Mouse (Mus musculus) adrenal gland, postnatal 4 days (tissue): ENCODE measurements around the gene Iqgap1. TPM values are rescaled to one million over a fixed set of nuclear protein-coding genes. Genes with fewer than 3 reads are reported as not detected.
A peak's percentile ranks its signal among the peaks of the same experiment; 100 is the strongest.

ENCODE experiments used
- DNase-seq, 2 experiments: peaks; one replicate each; pipeline ENCODE4 v3.0.0; 2021 to 2022; ENCODE audit warnings: low spot score in 2 of 2, mixed read lengths in 2 of 2
- long read RNA-seq, 2 experiments: library from polyadenylated mRNA; stranded (forward); transcript quantifications; one replicate each; pipeline ENCODE4 v2.0.0; 2021
- total RNA-seq, 2 experiments: library from RNA; stranded (reverse); gene quantifications; 2 replicates each; pipeline ENCODE4 v1.2.3; 2021

Gene Iqgap1
- 100 to 1,000 TPM in 1 of 2 experiments, 10 to 100 TPM in 1; 92.0 to 107 TPM for total RNA-seq
- long read RNA-seq, experiment 1, full-length matches to known transcripts: 6 of 14 reads
- long read RNA-seq, experiment 1, partial matches to known transcripts: 7 of 14 reads
- long read RNA-seq, experiment 1, other reads (novel, unspliced or antisense): 1 of 14 reads
- long read RNA-seq, experiment 2, full-length matches to known transcripts: 2 of 33 reads
- long read RNA-seq, experiment 2, partial matches to known transcripts: 25 of 33 reads
- long read RNA-seq, experiment 2, other reads (novel, unspliced or antisense): 6 of 33 reads

GRCm38 (mm10) chr7:80825843-80826403, at the start of gene Iqgap1:
TSS of gene Iqgap1 (minus strand) at chr7:80825974.
- DNase-seq: no peak

GRCm38 (mm10) chr7:80873631-80874030, 47.9 kb upstream of the Iqgap1 start:
- no peak for DNase-seq

- no peak for DNase-seq
These were observed 47.3 kb upstream of the Iqgap1 start for GRCm38 (mm10) chr7:80873038-80873437.

GRCm38 (mm10) chr7:80868686-80869085, 42.9 kb upstream of the Iqgap1 start:
- no peak for DNase-seq

- no peak for DNase-seq
These were observed 40.9 kb upstream of the Iqgap1 start for GRCm38 (mm10) chr7:80866514-80867147.

- DNase-seq: no peak
These were observed 39.7 kb upstream of the Iqgap1 start for GRCm38 (mm10) chr7:80865521-80865920.

GRCm38 (mm10) chr7:80864831-80865230, 39.1 kb upstream of the Iqgap1 start:
- no peak for DNase-seq

GRCm38 (mm10) chr7:80864151-80864550, 38.4 kb upstream of the Iqgap1 start:
- no peak for DNase-seq

GRCm38 (mm10) chr7:80863520-80863919, 37.7 kb upstream of the Iqgap1 start:
- DNase-seq: no peak

GRCm38 (mm10) chr7:80862475-80862874, 36.7 kb upstream of the Iqgap1 start:
- DNase-seq: no peak

GRCm38 (mm10) chr7:80860729-80861274, 35.0 kb upstream of the Iqgap1 start, which contains the start of gene Zscan2:
TSS of gene Zscan2 (plus strand) at chr7:80860920.
- DNase-seq: peak; percentile 65 to 84

- DNase-seq: peak in 1 of 2 experiments; percentile 31
These were observed 34.5 kb upstream of the Iqgap1 start for GRCm38 (mm10) chr7:80860227-80860626.

- DNase-seq: peak; percentile 52 to 61
These were observed 31.4 kb upstream of the Iqgap1 start for GRCm38 (mm10) chr7:80857181-80857580.

- no peak for DNase-seq
These were observed 29.5 kb upstream of the Iqgap1 start for GRCm38 (mm10) chr7:80855316-80855715.

- no peak for DNase-seq
These were observed 27.4 kb upstream of the Iqgap1 start for GRCm38 (mm10) chr7:80853218-80853617.

- DNase-seq: no peak
These were observed 24.7 kb upstream of the Iqgap1 start for GRCm38 (mm10) chr7:80850520-80850919.

- DNase-seq: no peak
These were observed 23.9 kb upstream of the Iqgap1 start for GRCm38 (mm10) chr7:80849710-80850109.

- no peak for DNase-seq
These were observed 23.5 kb upstream of the Iqgap1 start for GRCm38 (mm10) chr7:80849267-80849666.

GRCm38 (mm10) chr7:80846709-80847108, 20.9 kb upstream of the Iqgap1 start:
- DNase-seq: no peak

- no peak for DNase-seq
These were observed 20.5 kb upstream of the Iqgap1 start for GRCm38 (mm10) chr7:80846280-80846678.

GRCm38 (mm10) chr7:80845621-80846279, 20.0 kb upstream of the Iqgap1 start:
- DNase-seq: no peak

- DNase-seq: no peak
These were observed 18.9 kb upstream of the Iqgap1 start for GRCm38 (mm10) chr7:80844691-80845090.
